Mouse (Mus musculus): ENCODE results near the gene Gm20905.
"Not testable (repeated sequence)": the region's sequence is repeated elsewhere in the genome, so short reads cannot be mapped to it uniquely, and the experiment has no call there.

The Gm20905 gene

GRCm38 (mm10) chrY:37259503-37259902 is at the start of gene Gm20905:
Gene Gm20905 (minus strand): TSS chrY:37259603.
- DNase-seq (ENCODE audit: low spot score in 2 of 2), result not testable (repeated sequence)

Data from urinary bladder, postnatal 4 days (tissue).